Mouse (Mus musculus) 416B (cell line): ENCODE results near the gene Gpkow.

Source experiments
- DNase-seq: peaks from one replicate; pipeline ENCODE4 v3.0.0; 2011; ENCODE audit warnings: low read depth

Gpkow gene

DNA sequence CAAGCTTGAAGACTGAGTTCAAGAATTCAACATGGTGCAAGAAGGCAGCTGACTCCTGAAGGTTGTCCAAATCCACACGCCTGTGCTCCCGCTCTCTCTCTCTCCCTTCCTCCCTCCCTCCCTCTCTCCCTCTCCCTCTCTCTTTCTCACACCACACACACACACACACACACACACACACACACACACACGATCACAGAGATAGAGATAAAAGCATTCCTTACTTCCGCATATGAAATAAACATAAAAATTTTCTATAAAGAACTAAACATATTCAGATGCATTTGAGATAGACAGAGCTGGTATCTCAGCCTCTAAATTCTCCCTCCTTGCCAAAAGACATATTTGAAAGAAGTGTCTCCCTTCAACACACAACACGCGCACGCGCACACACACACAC, 48.5 kb downstream of the Gpkow start:
- no peak for DNase-seq

DNA sequence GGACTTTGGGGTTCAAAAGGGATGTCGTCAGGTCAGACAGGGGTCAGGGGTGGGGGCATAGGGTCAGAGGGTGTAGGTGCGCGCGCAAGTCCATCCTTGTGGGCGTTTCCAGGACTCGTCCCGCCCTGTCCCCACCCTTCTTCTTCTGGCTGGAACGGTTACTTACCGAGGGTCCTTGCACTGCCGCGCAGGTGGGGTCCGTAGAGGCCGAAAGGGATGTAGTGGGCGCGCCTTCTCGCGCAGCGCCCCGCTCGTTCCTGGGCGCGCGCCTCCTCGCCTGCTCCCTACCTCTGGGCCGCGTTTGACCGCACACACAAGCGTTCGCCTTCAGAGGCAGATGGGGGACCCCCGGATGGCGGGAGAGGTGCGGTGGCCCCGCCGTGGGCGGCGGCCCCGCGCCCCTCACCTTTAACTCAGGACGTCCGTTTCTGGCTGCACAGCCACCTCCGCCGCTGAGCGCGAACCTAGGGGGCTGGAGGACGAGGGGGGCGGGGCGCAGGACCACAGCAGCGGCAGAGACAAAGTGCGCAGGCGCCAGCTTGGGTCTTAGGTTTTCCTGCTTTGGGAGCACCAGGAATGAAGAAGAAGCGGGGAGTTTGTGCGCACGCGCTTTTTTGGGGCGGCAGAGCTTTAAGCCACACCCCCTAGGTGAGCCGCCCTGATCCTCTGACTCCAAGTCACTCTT, 53.6 kb downstream of the Gpkow start, which contains the start of gene Ccdc120:
Gene Ccdc120 (minus strand): TSS at position 474 of the 685 bp plus-strand sequence.
- peak; percentile 67 for DNase-seq

DNA sequence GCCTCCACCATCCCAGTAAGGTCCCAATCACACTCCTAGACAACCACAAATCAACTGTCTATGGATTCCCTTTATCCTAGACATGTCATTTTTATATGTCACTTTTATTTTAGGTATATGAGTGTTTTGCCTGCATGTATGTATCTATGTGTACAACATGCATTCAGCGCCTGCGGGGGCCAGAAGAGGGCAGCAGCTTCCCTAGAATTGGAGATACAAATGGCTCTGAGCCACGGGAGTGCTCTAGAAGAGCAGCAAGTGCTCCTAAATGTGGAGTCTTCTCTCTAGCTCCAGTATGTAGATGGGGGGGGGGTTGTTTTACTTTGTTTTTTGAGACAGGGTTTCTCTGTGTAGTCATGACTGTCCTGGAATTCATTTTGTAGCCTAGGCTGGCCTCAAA, 56.7 kb downstream of the Gpkow start:
- peak; percentile 50 for DNase-seq
